Mouse (Mus musculus): ENCODE data around the gene Aldh5a1.

GRCm38 (mm10) chr13:24882411-24882810 is 55.0 kb downstream of the Aldh5a1 start:
- no peak for TF ChIP-seq CTCF (IDR thresholded peaks at IDR 0.05; ENCODE audit: extremely low read depth, insufficient read length, insufficient replicate concordance, low read depth, low read length)
- no peak for TF ChIP-seq POLR2A (IDR thresholded peaks at IDR 0.05; ENCODE audit: low read depth, low read length)
